Mouse (Mus musculus) kidney, embryonic 14.5 days (tissue): ENCODE measurements at regions not wholly inside any gene's neighbourhood (a gene's known extent, or its start where the extent isn't known, plus 50 kb on each side); places are given as distances from the start of the nearest gene placed in this dataset.
A peak's percentile ranks its signal among the peaks of the same experiment; 100 is the strongest.
"Not testable (repeated sequence)": the region's sequence is repeated elsewhere in the genome, so short reads cannot be mapped to it uniquely, and the experiment has no call there.

Source experiments
- ATAC-seq: fragments of 200-750 bp; cut with Nextera tagmentation; 2 replicates; pipeline ENCODE4 v1.8.0; 2017; ENCODE audit warnings: moderate number of reproducible peaks, mild to moderate bottlenecking, moderate TSS enrichment, moderate library complexity; ENCODE audit not compliant: low FRiP score, low TSS enrichment
- H3K27ac ChIP-seq: fragments of 300-500 bp; sonication (generic); 2 replicates; pipeline ENCODE4 v1.5.1; 2014; ENCODE audit warnings: low read depth, mild to moderate bottlenecking, low read length, moderate library complexity, mixed read lengths
- H3K27me3 ChIP-seq: fragments of 300-500 bp; sonication (generic); 2 replicates; pipeline ENCODE4 v1.6.1; 2014; ENCODE audit warnings: mild to moderate bottlenecking, low read length; ENCODE audit not compliant: control insufficient read depth, insufficient read depth
- H3K36me3 ChIP-seq: fragments of 300-500 bp; sonication (generic); 2 replicates; pipeline ENCODE4 v1.6.1; 2014; ENCODE audit warnings: low read length, mixed read lengths; ENCODE audit not compliant: control insufficient read depth, insufficient read depth
- H3K4me1 ChIP-seq: fragments of 300-500 bp; sonication (generic); 2 replicates; pipeline ENCODE4 v1.6.1; 2014; ENCODE audit warnings: low read length, mixed read lengths; ENCODE audit not compliant: control insufficient read depth, insufficient read depth
- H3K4me2 ChIP-seq: fragments of 300-500 bp; sonication (generic); replicated peaks from 2 replicates; pipeline ENCODE4 v1.6.1; 2014; ENCODE audit warnings: low read depth, mild to moderate bottlenecking, low read length
- H3K4me3 ChIP-seq: fragments of 300-500 bp; sonication (generic); 2 replicates; pipeline ENCODE4 v1.5.1; 2014; ENCODE audit warnings: mild to moderate bottlenecking, low read length
- H3K9ac ChIP-seq: fragments of 300-500 bp; sonication (generic); 2 replicates; pipeline ENCODE4 v1.6.1; 2014; ENCODE audit warnings: low read depth, mild to moderate bottlenecking, low read length, moderate library complexity
- H3K9me3 ChIP-seq: fragments of 300-500 bp; sonication (generic); 2 replicates; pipeline ENCODE4 v1.6.1; 2016; ENCODE audit warnings: low read length; ENCODE audit not compliant: control insufficient read depth
- whole genome bisulfite sequencing: fragments of 180-500 bp; shearing (Covaris S2); extraction: QIAGEN DNeasy Blood & Tissue Kit; methylation state at CpG from one replicate; pipeline ENCODE4 v1.1.7; 2014; 5-methylcytosine and 5-hydroxymethylcytosine counted together

- 91% methylated on average over 5 of the region's 5 CpGs for WGBS
- Histone ChIP-seq H3K9ac (no peak overlapping the region), H3K4me2 (no peak overlapping the region), H3K27ac (no peak overlapping the region), H3K4me3 (no peak overlapping the region), H3K36me3 (no peaks in the 10 kb centered on the region), H3K27me3 (no peaks in the 10 kb centered on the region), H3K9me3 (no peaks in the 10 kb centered on the region), H3K4me1 (no peaks in the 10 kb centered on the region)
- ATAC-seq = no peak
Measured at GRCm38 (mm10) chr19:29869526-29869925, 55.4 kb upstream of the Il33 start.

- H3K9ac ChIP-seq, H3K27me3 ChIP-seq, ATAC-seq, H3K4me1 ChIP-seq, H3K27ac ChIP-seq, H3K4me3 ChIP-seq, H3K9me3 ChIP-seq, H3K4me2 ChIP-seq, H3K36me3 ChIP-seq: not testable (repeated sequence)
- 96% methylated on average over 1 of the region's 1 CpGs for WGBS
Measured at GRCm38 (mm10) chr19:29868681-29869080, 55.9 kb upstream of the Ranbp6 start.

- WGBS = 40% methylated on average over 3 of the region's 3 CpGs
- Histone ChIP-seq H3K9me3 (no peaks in the 10 kb centered on the region), H3K36me3 (no peaks in the 10 kb centered on the region), H3K9ac (no peak overlapping the region), H3K4me3 (no peak overlapping the region), H3K4me1 (no peaks in the 10 kb centered on the region), H3K4me2 (no peak overlapping the region), H3K27ac (no peak overlapping the region), H3K27me3 (no peaks in the 10 kb centered on the region)
- peak; percentile 73; the same call in 1 of the 2 replicates for ATAC-seq
Measured at GRCm38 (mm10) chr19:29866822-29867221, 54.0 kb upstream of the Ranbp6 start.

- Histone ChIP-seq H3K4me2 (no peak overlapping the region), H3K27me3 (no peaks in the 10 kb centered on the region), H3K36me3 (no peaks in the 10 kb centered on the region), H3K4me1 (no peaks in the 10 kb centered on the region), H3K9me3 (no peaks in the 10 kb centered on the region), H3K9ac (no peak overlapping the region), H3K27ac (no peak overlapping the region), H3K4me3 (no peak overlapping the region)
- 83% methylated on average over 1 of the region's 1 CpGs for WGBS
- ATAC-seq = no peak
Measured at GRCm38 (mm10) chr19:29865142-29865541, 52.4 kb upstream of the Ranbp6 start.

GRCm38 (mm10) chr19:29862808-29863207 lies 50.0 kb upstream of the Ranbp6 start:
- ATAC-seq = peak; percentile 50; the same call in 1 of the 2 replicates

More at GRCm38 (mm10) chr19:29862808-29863207, 50.0 kb upstream of the Ranbp6 start:
- H3K27ac ChIP-seq = no peak overlapping the region
- no peaks in the 10 kb centered on the region for H3K4me1 ChIP-seq
- H3K4me2 ChIP-seq = no peak overlapping the region
- H3K4me3 ChIP-seq = no peak overlapping the region
- no peaks in the 10 kb centered on the region for H3K9me3 ChIP-seq
- no peak overlapping the region for H3K9ac ChIP-seq
- H3K27me3 ChIP-seq = no peaks in the 10 kb centered on the region
- H3K36me3 ChIP-seq = no peaks in the 10 kb centered on the region
